Mouse (Mus musculus): ENCODE data around the gene Fntb.

DNA sequence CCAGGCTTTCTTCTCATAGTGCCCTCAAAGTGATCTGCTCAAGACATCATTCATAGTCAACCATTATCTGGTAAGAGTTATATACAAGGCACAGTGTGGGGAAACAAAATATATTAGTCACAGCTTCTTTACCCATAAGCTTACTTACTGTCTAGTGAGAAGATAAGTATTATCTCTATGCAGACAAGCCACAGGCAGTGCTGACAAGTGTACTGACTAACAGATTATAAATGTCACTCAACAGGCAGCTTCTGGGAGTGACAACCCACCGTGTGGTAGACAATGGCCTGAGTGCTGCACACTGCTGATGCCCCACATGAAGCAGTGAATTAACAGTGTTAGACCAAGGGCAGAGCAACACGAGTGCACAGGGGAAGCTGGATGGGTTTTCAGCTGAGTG lies 176.1 kb downstream of the Fntb start:
- TF ChIP-seq POLR2A (IDR thresholded peaks at IDR 0.05; ENCODE audit: extremely low read depth, insufficient read depth, low read length), result no peak
- TF ChIP-seq CTCF (IDR thresholded peaks at IDR 0.05; ENCODE audit: extremely low read depth, insufficient read depth, low read length), result no peak
